Mouse (Mus musculus): ENCODE data around the gene Higd1a.

- TF ChIP-seq CTCF (IDR thresholded peaks at IDR 0.05; ENCODE audit: control insufficient read depth, insufficient read depth, low read length) (no peak), POLR2A (IDR thresholded peaks at IDR 0.05; ENCODE audit: borderline replicate concordance, control insufficient read depth, low read depth, low read length) (no peak)
Measured at GRCm38 (mm10) chr9:121815183-121815582, 43.0 kb downstream of the Higd1a start.

All from bone marrow, adult 2 months (tissue).